Mouse (Mus musculus) yolk sac, embryonic 10.5 days (tissue): ENCODE measurements at regions not wholly inside any gene's neighbourhood (a gene's known extent, or its start where the extent isn't known, plus 50 kb on each side); places are given as distances from the start of the nearest gene placed in this dataset.

Experiments
- DNase-seq: peaks from one replicate; pipeline ENCODE4 v3.0.0-alpha.2; 2017; ENCODE audit warnings: low spot score

DNA sequence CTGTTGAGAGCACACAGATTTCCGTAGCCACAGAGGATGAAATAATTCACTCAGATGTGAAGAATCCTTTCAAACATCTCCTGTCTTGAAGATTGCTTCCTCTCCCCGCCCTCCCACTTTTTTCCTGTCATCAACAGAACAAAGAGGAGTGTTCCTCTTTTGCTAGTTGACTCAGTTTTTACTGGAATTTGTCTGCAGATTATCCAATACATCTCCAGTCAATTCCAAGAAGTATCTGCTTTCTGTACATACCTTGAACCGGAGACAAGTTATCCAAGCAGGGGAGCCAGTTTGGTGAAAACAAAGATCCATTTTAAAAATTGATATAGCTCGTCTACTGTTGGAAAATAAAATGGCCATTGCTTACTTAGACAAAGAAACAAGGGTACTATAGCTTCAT lies 328.5 kb downstream of the Ttll7 start:
- DNase-seq = no peak

DNA sequence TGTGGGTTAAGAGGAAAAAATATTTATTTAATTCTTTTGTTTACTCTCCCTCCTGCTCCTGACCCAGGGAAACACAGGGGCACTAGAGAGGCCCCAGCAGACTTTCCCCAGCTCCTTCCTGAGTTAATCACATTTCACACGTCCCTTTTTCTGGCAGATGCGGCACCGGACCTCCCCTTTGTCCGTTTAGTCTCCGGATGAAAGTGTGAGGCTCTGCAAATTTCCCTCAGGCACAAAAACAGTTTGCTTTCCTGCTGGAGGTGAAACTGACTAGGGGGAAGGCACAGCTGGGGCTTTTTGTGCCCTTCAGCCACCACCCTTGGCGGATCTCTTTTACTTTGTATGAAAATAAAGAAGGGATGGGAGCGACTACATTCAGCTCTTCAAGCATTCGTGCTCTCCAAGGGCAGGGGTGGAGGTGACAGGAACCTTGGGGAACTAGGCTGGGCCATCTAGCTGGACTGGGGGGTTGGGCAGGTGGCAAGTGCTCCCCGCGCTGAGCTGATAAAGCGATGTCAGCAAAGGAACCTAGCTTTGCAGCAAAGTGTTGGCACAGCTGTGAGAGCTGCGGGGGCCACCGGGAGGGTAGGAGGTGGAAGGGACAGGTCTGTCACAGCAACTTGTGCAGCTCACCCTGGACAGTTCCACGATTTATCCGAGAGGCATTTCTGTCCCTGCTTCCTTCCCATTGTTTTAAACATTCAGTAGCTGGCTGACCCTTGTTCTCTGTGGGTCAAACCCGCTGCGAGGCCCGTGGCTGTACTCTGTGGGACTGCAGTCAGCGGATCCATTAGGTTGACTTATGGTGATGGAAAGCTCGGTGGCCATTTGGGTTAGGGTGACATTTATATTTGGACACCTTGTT lies 329.6 kb downstream of the Ttll7 start:
- no peak for DNase-seq

DNA sequence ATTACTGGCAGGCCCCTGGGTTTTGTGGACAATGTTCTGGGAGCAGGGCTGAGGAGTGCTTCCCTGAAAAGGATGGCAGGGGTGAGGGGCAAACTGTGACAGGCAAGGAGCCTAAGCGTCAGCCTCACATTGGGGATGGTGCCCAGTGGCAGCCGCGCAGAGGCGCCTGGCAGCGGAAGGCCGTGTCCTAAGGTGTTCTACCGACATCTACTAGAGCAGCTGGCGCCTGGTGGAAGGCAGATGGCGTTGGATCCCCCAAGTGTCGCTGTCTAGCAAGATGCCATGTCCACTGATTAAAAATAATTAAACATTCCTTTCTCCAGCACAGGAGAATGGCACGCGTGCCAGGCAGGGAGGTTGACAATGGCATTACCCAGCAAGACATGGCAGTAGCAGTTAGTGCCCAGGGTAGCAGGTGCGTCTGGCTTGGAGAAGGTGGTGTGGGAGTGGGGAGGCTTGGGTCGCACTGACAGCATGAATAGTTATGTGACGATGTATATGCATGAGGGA lies 330.3 kb downstream of the Ttll7 start:
- DNase-seq = no peak

DNA sequence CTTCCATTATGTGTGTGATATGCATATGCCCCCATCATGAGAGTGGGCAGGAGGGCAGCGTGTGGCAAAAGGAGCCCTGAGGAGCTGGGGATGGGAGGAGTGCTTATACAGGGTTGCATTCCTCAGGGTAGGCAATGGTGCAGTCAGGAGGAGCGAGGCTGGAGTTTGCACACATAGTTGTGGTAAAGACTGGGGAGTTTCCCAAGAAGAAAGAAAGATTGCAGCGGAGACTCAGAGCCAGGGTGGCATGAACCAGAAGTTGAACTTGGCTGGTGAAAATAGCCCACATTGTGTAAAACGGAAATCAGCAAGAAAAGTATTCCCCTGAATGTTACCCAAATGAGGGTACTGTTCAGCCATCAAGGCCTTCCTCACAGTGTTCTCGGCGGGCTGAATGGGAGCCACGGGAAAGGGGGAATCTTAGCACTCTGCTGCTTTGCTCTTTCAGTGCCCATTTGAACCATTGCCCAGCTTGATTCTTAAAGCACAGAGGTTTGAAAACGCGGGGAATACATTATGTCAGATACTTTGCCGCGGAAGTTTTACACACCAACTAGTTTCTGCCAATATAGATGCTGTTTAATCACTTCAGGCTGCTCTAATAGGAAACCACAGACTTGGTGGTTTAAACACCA lies 331.6 kb downstream of the Ttll7 start:
- DNase-seq = no peak

DNA sequence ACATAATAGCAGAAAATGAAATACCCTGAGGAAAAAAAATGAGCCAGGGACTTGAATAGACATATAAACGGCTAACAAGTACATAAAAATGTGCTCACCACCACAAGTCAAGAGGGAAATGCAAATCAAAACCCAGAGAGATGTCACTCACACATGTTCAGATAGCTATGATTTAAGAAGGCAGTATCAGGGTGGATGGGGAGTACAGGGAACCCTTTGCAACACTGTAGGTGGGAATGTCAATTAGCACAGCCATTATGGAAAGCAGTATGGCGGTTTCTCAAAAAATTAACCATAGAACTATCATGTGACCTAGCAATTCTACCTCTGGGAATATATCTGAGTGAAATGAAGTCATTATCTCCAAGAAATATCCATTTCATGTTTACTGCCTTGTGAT lies 337.6 kb downstream of the Ttll7 start:
- no peak for DNase-seq

DNA sequence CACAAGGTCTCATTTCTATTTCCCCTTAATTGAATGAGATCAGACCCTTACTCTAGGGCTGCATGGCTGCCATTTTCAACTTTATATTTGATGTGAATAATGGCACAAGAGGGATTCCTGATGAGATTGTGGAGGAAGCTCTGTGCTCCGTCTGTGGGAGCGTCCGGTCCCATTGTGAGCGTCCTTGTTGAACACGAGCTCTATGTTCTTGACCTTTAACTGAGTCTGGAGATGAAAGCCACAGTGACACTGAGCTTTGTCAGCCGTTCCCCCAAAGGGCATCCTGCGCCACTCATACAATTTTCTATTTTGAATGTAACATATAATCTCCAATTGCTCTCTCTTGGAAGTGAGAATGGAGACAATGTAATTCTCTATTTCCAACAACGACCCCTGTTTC lies 344.5 kb downstream of the Ttll7 start:
- DNase-seq = no peak

DNA sequence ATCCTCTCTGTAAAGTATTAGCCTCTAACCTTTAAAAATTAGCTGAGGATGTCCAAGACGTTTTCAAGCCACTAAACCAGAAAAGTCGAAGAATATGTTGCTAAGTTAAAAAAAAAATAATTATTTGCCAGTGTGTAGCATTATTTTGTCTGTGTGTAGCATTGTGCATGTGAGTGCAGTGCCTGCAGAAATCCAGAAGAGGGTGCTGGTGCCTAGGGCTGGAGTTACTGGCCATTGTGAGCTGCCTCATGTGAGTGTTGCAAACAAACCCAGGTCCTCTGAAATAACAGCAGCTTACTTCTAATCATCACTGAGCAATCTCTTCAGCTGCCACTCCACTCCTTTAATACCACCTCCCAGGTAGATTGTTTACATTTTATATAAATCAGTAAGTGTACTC lies 345.0 kb downstream of the Ttll7 start:
- no peak for DNase-seq

DNA sequence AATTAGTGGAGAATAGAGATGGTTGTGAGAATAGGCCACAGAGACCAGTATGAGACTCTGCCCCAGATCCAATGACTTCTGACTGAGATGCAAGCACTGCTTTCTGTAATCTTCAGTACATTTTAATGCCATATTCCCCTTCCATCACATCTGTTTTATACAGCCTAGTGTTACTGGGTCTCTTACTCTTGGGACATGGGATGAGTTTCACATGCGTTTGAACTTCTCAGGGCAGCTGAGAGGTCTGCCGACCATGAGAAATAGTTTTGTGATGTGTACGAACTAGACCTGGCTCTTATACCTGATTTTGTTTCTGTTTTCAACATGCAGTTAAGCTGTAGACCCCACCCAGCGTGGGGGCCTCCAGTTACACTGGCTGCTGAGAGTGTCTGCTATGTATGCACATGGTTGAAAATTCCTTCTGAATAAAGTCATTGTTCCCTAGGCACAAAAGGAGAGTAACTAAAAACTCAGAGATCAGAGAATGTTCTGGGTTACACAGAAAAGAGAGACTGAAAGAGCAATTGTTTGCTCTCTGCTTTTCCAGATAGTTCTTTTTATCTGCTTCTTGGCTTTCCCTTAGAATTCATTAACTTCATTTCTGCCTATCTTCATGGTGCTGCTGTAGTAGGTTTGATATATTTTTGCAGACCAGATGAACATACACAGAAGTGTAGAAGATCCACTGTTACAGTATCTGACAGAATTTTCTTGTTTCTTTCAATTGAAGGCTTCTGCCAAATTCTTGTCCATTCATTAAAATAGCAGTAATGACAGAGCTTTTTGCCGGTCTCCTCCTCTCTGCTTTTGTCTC lies 359.2 kb downstream of the Ttll7 start:
- DNase-seq = no peak

DNA sequence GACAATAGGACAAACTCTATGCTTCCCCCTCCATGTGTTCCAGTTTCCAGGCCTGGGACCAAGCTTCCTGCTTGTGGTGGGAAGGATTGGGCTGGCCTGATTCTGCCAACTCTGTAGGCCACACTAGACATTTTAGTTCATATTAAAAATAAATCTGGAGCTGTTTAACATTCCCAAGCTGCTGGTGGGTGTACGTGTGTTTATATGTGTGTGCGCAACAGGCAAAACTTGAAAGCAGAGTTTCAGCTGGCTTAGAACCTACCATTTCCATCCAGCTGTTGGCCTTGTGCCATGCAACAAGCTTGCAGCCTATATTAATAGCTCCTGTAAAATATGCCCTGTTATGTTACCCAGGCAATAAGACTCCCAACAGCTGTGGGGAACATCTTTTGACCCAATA lies 376.5 kb downstream of the Ttll7 start:
- DNase-seq = no peak

DNA sequence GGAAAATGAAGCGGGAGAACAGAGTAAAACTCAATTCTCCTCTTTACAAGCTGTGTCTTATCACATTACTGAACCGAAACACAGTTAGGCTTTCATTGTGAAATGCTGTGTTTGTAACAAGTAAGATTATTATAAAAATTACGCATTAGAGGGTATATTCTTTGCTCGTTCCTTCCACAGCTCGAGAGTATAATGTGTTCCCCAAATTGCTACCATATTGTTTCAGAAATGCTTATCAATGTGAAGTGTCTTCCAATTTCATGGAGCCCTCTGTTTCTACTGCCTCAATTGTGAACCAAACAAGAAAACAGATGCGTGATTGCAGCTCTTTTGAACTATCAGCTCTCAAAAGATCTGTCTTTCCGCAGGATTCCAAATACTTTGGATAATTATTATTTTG lies 378.4 kb downstream of the Ttll7 start:
- no peak for DNase-seq

DNA sequence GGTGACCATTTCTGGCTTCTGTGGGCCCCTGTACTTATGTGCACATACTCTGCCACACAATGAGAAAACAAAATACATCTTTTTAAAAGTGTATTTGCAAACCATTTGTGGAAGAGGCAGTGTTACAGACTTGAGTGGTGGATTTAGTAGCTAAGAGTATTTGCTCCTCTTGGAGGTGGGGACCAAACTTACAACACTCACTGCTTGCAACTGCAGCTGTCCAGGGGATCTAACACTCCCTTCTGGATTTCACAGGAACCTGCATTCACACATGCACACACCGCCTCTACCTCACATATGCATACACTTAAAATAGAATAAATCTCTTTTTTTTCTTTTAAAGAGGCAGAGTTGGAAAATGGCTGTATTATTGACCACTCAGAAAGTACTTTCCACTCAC lies 386.2 kb downstream of the Ttll7 start:
- no peak for DNase-seq

DNA sequence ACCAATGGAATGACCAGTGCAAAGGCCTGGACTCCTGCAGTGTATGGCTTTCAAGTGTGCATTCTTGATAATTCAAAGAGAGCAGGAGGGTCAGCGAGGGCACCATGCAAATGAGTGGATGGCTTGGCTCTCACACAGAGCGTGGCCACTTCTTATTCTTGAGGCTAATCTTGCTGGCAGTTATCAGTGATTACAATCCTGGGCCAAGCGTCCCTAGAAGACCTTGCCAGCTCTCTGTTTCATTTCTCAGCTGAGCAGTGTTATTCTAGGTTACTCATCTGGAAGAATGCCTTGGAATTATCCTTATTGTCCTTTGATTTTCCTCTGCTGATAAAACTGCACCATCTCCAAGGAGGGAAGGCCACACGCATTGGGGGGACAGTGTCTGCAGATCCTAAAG lies 388.5 kb downstream of the Ttll7 start:
- DNase-seq = no peak

DNA sequence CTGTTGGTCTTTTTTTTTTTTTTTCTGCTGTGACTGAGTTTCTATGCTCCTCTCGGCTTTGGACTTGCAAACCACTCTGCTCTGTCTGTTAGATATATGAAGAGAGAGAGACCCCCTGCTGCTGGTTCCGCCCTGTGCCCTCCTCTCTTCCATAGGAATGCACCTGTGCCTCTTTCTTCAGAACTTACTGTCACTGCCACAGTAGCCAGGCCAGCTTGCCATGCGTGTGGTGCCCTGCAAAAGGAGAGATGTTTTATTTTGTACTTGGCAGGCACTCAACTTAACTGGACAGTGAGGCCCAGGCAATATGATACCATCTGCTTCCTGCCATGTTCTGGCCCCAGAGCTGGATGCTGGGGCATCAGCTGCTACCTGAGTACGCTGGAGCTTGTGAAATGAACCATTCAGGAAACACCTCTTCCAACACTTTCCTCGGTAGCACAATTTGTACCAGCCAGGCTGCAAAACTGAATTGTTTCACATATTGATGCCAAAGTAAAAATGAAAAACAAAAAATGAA lies 392.8 kb downstream of the Ttll7 start:
- no peak for DNase-seq

DNA sequence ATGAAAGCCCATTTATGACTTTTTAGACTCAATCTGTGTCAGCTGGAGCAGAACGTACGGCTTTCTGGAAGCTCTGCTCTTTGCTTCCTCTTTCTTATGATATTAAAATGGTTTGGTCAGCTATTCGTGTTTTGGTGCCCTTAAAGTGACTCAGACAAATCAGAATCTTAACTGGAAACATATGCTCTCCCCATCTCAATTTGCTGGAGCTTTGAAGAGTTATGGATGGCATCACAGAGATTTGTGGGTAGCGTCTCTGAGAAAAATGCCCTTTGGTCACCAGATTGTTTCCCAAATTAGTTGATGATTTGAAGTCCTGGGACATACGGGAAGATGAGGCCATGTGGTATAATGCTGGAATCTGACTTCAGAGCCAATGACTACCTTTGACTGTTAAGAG lies 394.0 kb downstream of the Ttll7 start:
- no peak for DNase-seq

DNA sequence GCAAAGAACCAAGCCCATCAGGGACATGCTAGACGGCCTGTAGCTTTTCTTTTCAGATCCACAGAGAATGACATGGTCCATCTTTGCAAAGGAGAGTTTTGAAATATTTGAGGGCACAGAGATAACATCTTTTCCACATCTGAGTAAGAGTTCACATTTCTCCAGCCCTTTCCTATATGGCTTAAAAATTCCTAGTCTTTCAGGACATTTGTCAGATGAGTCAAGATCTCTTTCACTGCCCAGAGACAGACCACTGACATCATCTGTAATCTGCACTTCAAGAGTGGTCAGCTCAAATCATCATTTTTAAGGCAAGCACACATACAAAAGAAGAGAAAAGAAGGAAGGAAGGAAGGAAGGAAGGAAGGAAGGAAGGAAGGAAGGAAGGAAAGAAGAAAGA lies 397.3 kb downstream of the Ttll7 start:
- DNase-seq = no peak

DNA sequence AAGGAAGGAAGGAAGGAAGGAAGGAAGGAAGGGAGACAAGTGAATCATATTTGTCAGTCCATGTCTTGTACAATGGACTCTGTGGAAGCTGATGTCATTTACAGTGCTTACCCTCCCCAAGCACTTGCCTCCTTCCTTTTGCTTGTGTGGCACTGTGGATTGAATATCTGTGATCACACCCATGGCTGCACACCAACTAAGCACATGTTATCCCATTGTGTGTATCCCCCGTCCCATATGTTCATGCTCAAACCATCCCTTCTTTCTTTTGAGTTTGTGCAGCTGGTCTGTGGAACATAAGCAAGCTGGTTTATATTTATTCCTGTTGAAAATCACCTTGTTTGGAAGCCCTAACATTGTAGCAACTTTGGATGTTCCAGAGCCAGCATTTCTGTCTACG lies 397.7 kb downstream of the Ttll7 start:
- DNase-seq = no peak

DNA sequence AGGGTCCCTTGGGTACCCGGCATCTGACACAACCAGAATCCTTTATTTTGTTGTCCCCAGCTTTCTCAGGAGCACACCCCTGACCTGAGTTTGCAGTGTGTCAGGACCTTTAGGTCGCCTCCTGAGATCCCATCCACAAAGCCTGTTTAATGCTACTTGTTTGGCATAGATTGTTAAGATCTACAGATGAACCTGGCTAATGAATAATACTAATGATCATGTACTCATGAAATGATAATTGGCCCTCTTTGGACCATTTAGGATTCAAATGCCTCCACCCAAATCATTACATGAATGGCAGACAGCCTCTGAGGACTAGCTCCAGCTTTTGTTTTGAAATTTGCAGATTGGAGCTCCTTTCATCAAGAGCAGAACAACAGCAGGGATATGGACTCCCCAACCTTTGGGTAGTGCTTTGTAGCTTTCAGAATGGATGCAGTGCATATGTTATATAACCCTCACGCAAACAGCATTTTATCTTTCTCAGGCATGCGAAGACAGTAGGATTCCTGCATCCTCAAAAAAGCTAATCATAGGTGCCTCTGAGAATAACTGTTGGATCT lies 400.1 kb downstream of the Ttll7 start:
- DNase-seq = no peak

DNA sequence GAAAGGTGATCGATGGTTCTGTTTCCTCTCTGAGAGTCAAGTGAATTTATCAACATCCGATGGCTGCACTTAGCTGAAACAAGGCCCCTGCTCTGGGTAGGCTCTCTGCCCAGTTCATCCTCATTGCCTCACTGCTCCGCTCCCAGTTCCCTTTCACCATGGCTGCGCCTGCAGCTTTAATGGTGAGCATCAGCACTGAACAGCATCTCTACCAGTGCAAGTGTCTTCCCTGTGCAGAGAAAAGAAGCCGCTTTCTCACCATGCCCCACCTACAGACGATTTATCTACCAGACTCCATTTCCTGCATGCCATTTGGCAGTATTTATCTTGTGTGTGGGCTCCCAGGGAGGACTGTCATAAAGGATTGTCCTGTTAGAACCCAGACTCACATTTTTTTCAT lies 400.6 kb downstream of the Ttll7 start:
- DNase-seq = no peak

DNA sequence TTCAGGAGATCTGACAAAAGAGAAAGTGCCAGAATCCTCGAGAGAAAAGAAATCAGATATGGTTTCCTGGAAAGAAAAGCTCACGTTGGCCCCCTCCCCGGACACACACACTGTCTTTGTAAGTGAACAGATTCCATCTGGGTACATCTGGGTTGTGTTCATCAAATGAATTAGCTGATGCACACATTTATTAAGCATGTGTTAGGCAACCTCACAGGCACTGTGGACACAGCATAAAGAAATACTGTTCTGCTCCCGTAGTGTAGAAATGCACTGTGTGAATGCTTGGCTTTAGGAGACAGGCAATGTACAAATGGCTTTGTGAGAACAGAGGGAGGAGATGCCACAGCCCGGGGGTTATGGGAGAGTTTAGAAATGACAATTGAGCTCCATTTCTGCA lies 402.3 kb downstream of the Ttll7 start:
- no peak for DNase-seq

DNA sequence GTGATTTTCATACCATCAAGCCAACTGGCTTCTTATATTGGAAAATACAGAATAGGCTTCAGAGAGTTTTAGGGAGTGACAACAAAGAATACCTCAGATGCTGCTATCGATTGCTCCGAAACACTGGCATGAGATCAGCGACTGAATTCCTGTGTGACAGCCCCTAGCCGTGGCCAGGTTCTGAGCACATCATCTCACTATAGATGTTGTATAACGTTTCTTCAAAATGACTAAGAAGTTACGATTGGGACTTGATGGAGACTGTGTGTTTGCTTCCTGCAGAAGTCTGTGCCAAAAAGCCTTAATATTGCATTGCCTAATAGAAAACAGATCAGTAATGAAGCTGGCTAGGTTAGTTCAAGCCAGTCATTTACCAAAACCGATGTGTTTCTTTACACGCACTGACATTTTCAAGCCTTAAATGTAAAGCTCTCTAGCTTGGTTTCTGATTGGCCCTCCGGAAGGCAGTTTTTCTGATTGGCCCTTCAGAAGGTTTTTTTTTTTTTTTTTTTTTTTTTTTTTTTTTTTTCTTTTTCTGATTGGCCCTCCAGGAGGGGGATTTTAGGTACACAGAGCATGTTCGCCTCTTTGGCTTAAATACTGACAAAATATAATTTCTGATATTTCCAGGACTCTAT lies 408.9 kb downstream of the Ttll7 start:
- no peak for DNase-seq

DNA sequence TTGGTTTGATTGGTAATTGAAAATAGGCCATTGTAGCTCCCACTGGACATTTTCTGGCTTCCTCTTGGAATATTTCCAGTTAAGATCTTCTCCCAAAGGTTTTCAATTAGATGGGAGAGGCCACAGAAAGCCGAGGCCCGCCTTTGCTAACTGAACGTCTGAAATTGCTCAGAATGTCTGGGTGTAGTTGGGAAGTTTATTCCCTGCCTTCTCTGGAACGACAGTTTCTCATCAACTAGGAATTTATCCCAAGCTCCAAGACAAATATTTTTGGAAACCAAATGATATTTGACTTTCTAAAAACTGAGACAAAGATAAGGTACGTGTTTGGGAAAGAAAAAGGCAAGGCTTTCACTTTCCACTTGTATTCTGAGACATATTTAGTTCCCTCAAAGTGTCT lies 414.4 kb downstream of the Ttll7 start:
- DNase-seq = no peak

DNA sequence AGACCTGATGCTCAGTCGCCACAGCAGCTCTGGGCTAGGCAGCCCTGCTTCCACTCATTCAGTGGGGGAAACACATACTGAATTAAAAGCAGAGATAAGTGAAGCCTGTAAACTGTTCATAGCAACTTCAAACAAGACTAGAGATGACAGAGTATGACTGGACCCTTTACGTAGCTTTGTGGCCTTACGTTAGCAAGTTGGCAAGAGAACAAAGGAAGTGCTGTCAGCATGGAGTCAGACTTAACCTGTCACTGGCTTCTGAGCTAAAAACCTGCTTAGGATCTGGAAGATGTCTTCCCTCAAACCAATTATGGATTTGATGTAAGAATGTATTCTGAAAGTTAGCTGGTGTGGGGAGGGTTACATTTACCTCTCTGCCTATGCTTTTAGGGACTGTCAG lies 421.3 kb downstream of the Ttll7 start:
- DNase-seq = no peak
